Mouse (Mus musculus) embryonic facial prominence, embryonic 10.5 days (tissue): ENCODE measurements around the gene Mgst2. TPM values are rescaled to one million over a fixed set of nuclear protein-coding genes. Genes with fewer than 3 reads are reported as not detected.

ENCODE experiments used
- DNase-seq: peaks from one replicate; pipeline ENCODE4 v3.0.0-alpha.2; 2017; ENCODE audit warnings: low spot score
- H3K27ac ChIP-seq: fragments of 300-500 bp; sonication (generic); replicated peaks from 2 replicates; pipeline ENCODE4 v1.5.1; 2016; ENCODE audit warnings: mild to moderate bottlenecking
- H3K27me3 ChIP-seq: fragments of 300-500 bp; sonication (generic); replicated peaks from 2 replicates; pipeline ENCODE4 v1.6.1; 2016; ENCODE audit warnings: low read depth, mild to moderate bottlenecking; ENCODE audit not compliant: poor library complexity, severe bottlenecking
- H3K36me3 ChIP-seq: fragments of 300-500 bp; sonication (generic); replicated peaks from 2 replicates; pipeline ENCODE4 v1.6.1; 2016; ENCODE audit warnings: mild to moderate bottlenecking, moderate library complexity
- H3K4me1 ChIP-seq: fragments of 300-500 bp; sonication (generic); 2 replicates; pipeline ENCODE4 v1.6.1; 2016
- H3K4me3 ChIP-seq: fragments of 300-500 bp; sonication (generic); 2 replicates; pipeline ENCODE4 v1.5.1; 2016; ENCODE audit warnings: mild to moderate bottlenecking, moderate library complexity
- H3K9me3 ChIP-seq: fragments of 300-500 bp; sonication (generic); 2 replicates; pipeline ENCODE4 v1.6.1; 2016; ENCODE audit warnings: mild to moderate bottlenecking
- WGBS: fragments of 180-500 bp; shearing (Covaris S2); methylation state at CpG from one replicate; pipeline ENCODE4 v1.1.7; 2016; 5-methylcytosine and 5-hydroxymethylcytosine counted together
- polyA plus RNA-seq: library from polyadenylated mRNA; unstranded; fragments of >200 nt; fragmentation: Nextera tagmentation; extraction: Ambion mirVana; gene quantifications from 2 replicates; pipeline ENCODE4 v1.2.1, GENCODE M21; 2016

Mgst2 gene
- polyA plus RNA-seq, 1 experiment from 2014 or later = 0.61 TPM

GRCm38 (mm10) chr3:51708375-51708745 is 48.2 kb downstream of the Mgst2 start:
- no peak for DNase-seq
- Histone ChIP-seq H3K27ac (no peak overlapping the region), H3K9me3 (no peaks in the 10 kb centered on the region), H3K4me3 (no peak overlapping the region), H3K27me3 (no peaks in the 10 kb centered on the region), H3K4me1 (peaks cover 42% of the 10 kb centered on the region), H3K36me3 (no peaks in the 10 kb centered on the region)
- 82% methylated on average over 1 of the region's 1 CpGs for WGBS

DNA sequence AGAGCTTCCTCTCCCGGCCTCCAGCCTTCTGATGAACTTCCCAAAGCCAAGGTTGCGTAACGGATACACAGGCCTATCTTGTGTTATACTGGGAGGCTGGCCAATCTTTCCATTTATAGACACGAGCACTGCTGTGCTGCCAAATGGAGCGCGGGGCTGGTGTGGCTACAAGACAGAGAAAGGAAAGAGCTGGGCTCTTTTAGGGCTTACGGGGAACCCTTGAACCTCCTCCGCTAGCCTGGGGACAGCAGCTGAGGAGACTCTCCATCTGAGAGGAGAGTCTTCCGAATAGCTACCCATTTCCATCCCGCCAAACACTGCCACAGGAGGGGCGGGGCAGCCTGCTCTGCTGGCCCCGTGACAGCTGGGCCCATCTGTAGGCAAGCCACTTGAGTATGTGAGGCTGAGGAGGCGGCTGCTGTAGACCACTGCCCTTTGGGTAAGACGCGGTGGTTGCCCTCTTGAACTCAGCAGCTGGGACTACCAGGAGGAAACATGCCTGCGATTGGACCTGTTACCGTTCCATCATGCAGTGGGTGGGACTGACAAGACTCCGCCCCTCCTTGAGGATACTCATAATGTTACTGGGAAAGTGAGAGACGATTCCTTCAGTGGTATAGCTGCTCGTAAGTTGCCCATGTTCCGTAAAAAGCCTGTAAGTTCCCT is 48.7 kb downstream of the Mgst2 start:
- H3K27ac ChIP-seq = 0 out of 2 replicates have a peak overlapping the region, but pooled peaks have one; percentile 15
- H3K4me1 ChIP-seq = peaks cover 42% of the 10 kb centered on the region
- no peak overlapping the region for H3K4me3 ChIP-seq
- no peaks in the 10 kb centered on the region for H3K27me3 ChIP-seq
- no peaks in the 10 kb centered on the region for H3K9me3 ChIP-seq
- H3K36me3 ChIP-seq = no peaks in the 10 kb centered on the region
- no peak for DNase-seq
- 80% methylated on average over 21 of the region's 21 CpGs for WGBS

- H3K4me3 ChIP-seq = no peak overlapping the region
- peaks cover 56% of the 10 kb centered on the region for H3K4me1 ChIP-seq
- 36% methylated on average over 3 of the region's 3 CpGs for WGBS
- H3K27ac ChIP-seq = peak overlapping the region; percentile 79
- no peaks in the 10 kb centered on the region for H3K9me3 ChIP-seq
- DNase-seq = no peak
- no peaks in the 10 kb centered on the region for H3K36me3 ChIP-seq
- H3K27me3 ChIP-seq = no peaks in the 10 kb centered on the region
Measured at GRCm38 (mm10) chr3:51712382-51712781, 52.2 kb downstream of the Mgst2 start.

DNA sequence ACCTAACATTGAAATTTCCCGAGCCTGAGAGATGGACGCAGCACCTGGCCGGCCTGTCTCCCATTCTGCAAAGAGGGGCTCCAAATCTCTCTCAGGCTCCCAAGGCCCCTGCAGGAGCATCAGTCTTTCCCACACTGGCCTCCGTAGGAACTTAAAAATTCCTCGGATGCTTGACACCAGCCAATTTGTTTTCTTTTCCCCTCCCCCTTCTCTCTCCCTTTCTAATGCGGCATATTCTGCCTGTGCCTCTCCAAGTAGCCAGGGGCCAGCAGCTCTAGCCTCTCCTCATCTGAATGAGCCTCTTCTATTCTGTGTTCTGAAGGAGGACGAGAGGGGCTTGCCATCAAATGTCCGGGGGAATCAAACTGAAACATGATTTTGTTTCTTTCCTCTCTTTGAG is 53.1 kb downstream of the Mgst2 start:
- no peaks in the 10 kb centered on the region for H3K9me3 ChIP-seq
- no peak overlapping the region for H3K4me3 ChIP-seq
- H3K4me1 ChIP-seq = peaks cover 64% of the 10 kb centered on the region
- WGBS = 9% methylated on average over 8 of the region's 8 CpGs
- peak overlapping the region; percentile 79 for H3K27ac ChIP-seq
- H3K36me3 ChIP-seq = no peaks in the 10 kb centered on the region
- peak; percentile 55 for DNase-seq
- H3K27me3 ChIP-seq = no peaks in the 10 kb centered on the region

DNA sequence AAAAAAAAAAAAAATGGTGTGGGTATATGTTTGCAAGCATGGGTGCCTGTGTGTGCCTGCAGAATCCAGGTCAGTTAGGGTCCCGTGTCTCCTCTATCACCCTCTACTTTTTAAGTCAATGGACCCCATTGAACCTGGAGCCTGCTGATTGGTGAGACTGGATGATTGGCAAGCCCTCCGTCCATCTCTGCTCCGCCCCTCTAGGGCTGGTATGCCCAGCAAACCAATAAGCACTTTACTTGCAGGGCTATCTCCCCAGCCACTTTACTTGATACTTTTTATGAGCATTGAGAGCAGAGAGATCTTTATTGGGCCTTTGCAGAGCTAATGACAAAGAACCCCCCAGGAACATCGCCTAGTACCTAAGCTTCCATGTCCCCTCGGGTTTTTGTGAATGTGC is 54.3 kb downstream of the Mgst2 start:
- no peaks in the 10 kb centered on the region for H3K9me3 ChIP-seq
- H3K4me3 ChIP-seq = no peak overlapping the region
- DNase-seq = no peak
- H3K27ac ChIP-seq = no peak overlapping the region
- 82% methylated on average over 5 of the region's 5 CpGs for WGBS
- H3K4me1 ChIP-seq = peaks cover 53% of the 10 kb centered on the region
- H3K36me3 ChIP-seq = no peaks in the 10 kb centered on the region
- no peaks in the 10 kb centered on the region for H3K27me3 ChIP-seq

DNA sequence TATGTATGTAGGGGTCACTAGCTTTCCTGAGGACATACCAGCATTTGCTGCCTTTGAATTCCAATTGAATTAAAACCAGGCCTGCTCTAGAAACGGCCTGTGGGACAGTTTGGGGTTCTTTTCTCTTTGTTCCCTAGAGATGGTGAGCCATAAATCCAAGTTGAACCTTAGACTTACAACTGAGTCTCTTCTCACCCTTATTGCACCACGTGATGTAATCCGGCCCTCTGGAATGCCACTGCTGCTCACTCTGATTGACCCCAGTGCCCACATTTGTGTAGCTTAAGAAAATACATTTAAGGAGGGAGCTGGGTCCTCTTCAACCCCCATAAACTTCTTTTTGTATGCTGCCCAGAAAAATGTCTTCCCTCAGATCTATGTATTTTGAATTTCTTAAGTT is 57.3 kb downstream of the Mgst2 start:
- Histone ChIP-seq H3K27me3 (no peaks in the 10 kb centered on the region), H3K36me3 (no peaks in the 10 kb centered on the region), H3K4me1 (peaks cover 41% of the 10 kb centered on the region), H3K9me3 (no peaks in the 10 kb centered on the region), H3K27ac (peak overlapping the region; percentile 63), H3K4me3 (no peak overlapping the region)
- no peak for DNase-seq
- WGBS = 41% methylated on average over 3 of the region's 3 CpGs

DNA sequence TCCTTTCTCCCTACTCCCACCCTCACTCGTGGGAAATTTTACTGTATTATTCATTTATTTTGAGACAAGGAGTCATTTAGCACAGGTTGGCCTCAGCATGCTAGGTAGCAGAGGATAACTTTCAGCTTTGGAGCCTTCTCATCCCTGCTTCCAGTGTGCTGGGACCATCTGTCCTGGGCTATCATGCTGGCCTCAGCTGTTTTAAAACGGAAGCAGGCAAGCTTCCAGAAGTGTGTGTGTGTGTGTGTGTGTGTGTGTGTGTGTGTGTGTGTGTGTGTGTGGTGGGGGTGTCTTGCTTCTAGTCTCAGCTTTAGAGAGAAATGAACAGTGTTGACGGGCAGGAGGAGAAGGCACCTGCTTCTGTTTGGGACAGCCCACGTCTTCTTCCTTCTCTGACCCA is 57.7 kb downstream of the Mgst2 start:
- Histone ChIP-seq H3K4me1 (peaks cover 37% of the 10 kb centered on the region), H3K36me3 (no peaks in the 10 kb centered on the region), H3K27me3 (no peaks in the 10 kb centered on the region), H3K4me3 (no peak overlapping the region), H3K27ac (peak overlapping the region; percentile 63), H3K9me3 (no peaks in the 10 kb centered on the region)
- WGBS = 73% methylated on average over 4 of the region's 4 CpGs
- no peak for DNase-seq

GRCm38 (mm10) chr3:51719373-51719772 is 59.2 kb downstream of the Mgst2 start:
- WGBS = 90% methylated on average over 3 of the region's 3 CpGs
- Histone ChIP-seq H3K27me3 (no peaks in the 10 kb centered on the region), H3K27ac (no peak overlapping the region), H3K9me3 (no peaks in the 10 kb centered on the region), H3K4me3 (no peak overlapping the region), H3K4me1 (peaks cover 32% of the 10 kb centered on the region), H3K36me3 (no peaks in the 10 kb centered on the region)
- no peak for DNase-seq

DNA sequence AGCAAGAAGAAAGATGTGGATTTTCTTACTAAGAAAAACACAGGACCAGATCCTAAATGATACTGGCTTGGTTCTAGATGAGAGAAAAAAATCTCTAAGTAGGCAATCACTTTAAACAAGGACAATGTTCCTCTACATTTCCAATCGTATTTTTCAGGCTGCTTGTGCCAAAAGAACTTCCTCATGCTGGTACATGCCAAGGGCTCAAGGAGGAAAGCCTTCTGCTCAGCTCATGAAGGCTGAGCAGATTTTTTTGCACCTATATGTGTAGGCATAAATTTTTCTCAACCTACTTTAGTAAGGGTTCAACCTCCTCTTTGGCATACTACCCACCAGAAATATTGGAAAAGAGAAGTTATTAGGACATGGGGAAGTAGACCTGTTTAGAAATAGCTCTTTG is 59.8 kb downstream of the Mgst2 start:
- Histone ChIP-seq H3K4me3 (no peak overlapping the region), H3K27ac (no peak overlapping the region), H3K36me3 (no peaks in the 10 kb centered on the region), H3K27me3 (no peaks in the 10 kb centered on the region), H3K9me3 (no peaks in the 10 kb centered on the region), H3K4me1 (peaks cover 32% of the 10 kb centered on the region)
- DNase-seq = no peak
- WGBS = 81% methylated on average over 1 of the region's 1 CpGs

DNA sequence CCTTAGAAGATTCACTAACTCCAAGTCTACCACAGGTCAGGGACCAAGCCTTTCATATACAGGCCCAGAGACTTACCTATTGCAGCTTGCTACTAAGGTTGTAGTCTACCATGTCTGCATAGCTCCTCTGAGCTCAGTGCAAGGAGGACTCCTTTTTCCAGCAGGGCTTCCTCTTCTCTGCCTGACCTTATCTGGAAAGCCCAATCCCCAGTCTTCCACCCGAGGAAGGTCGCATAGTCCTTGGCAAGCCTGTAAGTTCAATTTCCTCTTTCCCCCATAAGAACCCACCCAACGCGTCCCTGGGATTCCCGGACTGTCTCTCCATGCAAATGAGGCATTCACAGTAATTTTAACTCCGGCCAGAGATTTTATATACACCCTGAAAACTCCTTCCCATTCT is 66.1 kb downstream of the Mgst2 start:
- DNase-seq = no peak
- Histone ChIP-seq H3K4me3 (no peak overlapping the region), H3K4me1 (peaks cover 35% of the 10 kb centered on the region), H3K9me3 (no peaks in the 10 kb centered on the region), H3K27ac (no peak overlapping the region), H3K27me3 (no peaks in the 10 kb centered on the region), H3K36me3 (no peaks in the 10 kb centered on the region)
- WGBS = 89% methylated on average over 6 of the region's 6 CpGs

GRCm38 (mm10) chr3:51727487-51727886 is 67.3 kb downstream of the Mgst2 start:
- H3K36me3 ChIP-seq = no peaks in the 10 kb centered on the region
- H3K4me3 ChIP-seq = no peak overlapping the region
- DNase-seq = no peak
- WGBS = 77% methylated on average over 3 of the region's 3 CpGs
- H3K9me3 ChIP-seq = no peaks in the 10 kb centered on the region
- peak overlapping the region; percentile 61 for H3K27ac ChIP-seq
- H3K27me3 ChIP-seq = no peaks in the 10 kb centered on the region
- peaks cover 35% of the 10 kb centered on the region for H3K4me1 ChIP-seq

DNA sequence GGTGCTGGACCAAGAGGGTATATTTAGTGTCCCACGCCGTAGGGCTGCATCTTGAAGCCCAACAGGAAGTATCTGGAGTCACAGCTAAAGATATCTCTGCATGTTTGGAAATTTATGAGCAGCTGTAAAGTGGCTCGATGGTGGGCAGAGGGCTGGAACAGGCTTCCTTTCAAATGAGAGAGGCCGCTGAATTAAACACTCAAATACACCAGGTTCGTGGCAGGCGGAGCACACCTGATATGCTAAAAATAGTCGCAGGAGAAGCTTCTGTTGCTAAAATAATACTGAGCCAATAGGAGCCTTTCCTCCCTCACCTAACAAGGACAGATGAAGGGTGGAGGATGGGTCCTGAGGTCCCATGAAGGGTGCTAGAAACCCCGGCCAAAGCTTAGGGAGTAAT is 67.8 kb downstream of the Mgst2 start:
- WGBS = 81% methylated on average over 8 of the region's 8 CpGs
- H3K4me3 ChIP-seq = no peak overlapping the region
- H3K36me3 ChIP-seq = no peaks in the 10 kb centered on the region
- H3K9me3 ChIP-seq = no peaks in the 10 kb centered on the region
- peaks cover 35% of the 10 kb centered on the region for H3K4me1 ChIP-seq
- peak overlapping the region; percentile 54; the same call in 1 of the 2 replicates for H3K27ac ChIP-seq
- no peak for DNase-seq
- no peaks in the 10 kb centered on the region for H3K27me3 ChIP-seq

- DNase-seq = no peak
- 86% methylated on average over 12 of the region's 12 CpGs for WGBS
- no peak overlapping the region for H3K4me3 ChIP-seq
- no peaks in the 10 kb centered on the region for H3K27me3 ChIP-seq
- H3K36me3 ChIP-seq = no peaks in the 10 kb centered on the region
- peak overlapping the region; percentile 54; the same call in 1 of the 2 replicates for H3K27ac ChIP-seq
- peaks cover 31% of the 10 kb centered on the region for H3K4me1 ChIP-seq
- H3K9me3 ChIP-seq = no peaks in the 10 kb centered on the region
Measured at GRCm38 (mm10) chr3:51728456-51728855, 68.3 kb downstream of the Mgst2 start.
